Mouse (Mus musculus): ENCODE measurements around the gene Sytl3.
"Not testable (repeated sequence)": the region's sequence is repeated elsewhere in the genome, so short reads cannot be mapped to it uniquely, and the experiment has no call there.

Sytl3 gene

DNA sequence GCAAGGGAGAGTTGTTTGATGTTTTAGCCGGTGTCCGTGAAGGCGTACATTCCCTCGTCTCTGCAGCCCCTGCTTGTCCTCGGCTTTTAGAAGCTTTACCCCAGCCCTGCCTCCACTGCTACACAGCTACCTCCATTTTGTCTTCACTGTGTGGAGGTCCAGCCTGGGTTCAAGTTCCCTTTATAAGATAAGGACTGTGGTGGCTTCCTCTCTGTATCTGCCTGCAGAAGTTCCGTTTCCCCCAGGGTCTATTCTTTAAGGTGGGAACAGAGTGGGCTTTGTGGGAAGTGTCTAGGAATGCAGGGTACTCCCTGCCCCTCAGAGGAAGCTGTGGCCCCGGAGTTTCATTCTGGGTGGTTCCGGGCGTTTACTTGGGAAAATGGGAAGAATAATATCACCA is 36.8 kb downstream of the Sytl3 start:
- DNase-seq (ENCODE audit: low spot score), result not testable (repeated sequence)

- DNase-seq (ENCODE audit: low spot score), result not testable (repeated sequence)
Measured at GRCm38 (mm10) chr17:6696521-6696920, 37.6 kb downstream of the Sytl3 start.

DNA sequence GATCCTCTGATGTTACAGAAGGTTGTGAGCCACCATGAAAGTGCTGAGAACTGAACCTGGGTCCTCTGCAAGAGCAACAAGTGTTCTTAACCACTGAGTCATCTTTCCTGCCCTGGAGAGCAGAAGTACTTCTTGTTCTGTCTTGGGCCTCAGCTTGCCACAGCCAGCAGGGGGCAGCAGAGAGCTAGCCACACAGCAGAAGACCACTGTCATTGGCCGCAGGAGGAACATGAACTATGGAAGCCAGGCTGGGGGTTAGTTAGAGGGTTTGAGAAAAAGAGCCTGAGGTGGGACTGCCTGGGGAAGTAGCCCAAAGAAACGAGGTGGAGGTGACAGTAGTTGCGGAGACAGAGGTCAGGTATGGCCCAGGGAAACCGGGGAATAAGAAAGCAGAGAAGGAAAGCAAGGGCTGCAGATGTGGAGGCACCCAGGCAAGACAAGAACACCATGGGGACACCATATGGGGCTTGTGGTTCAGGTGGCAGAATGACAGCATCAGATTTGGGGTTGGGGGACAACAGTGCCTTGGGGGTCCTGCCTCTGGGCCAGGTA is 38.4 kb downstream of the Sytl3 start:
- peak; percentile 58 for DNase-seq (ENCODE audit: low spot score)

- DNase-seq (ENCODE audit: low spot score), result not testable (repeated sequence)
Measured at GRCm38 (mm10) chr17:6699502-6699901, 40.6 kb downstream of the Sytl3 start.

GRCm38 (mm10) chr17:6700077-6700476 is 41.2 kb downstream of the Sytl3 start:
- DNase-seq (ENCODE audit: low spot score), result not testable (repeated sequence)

DNA sequence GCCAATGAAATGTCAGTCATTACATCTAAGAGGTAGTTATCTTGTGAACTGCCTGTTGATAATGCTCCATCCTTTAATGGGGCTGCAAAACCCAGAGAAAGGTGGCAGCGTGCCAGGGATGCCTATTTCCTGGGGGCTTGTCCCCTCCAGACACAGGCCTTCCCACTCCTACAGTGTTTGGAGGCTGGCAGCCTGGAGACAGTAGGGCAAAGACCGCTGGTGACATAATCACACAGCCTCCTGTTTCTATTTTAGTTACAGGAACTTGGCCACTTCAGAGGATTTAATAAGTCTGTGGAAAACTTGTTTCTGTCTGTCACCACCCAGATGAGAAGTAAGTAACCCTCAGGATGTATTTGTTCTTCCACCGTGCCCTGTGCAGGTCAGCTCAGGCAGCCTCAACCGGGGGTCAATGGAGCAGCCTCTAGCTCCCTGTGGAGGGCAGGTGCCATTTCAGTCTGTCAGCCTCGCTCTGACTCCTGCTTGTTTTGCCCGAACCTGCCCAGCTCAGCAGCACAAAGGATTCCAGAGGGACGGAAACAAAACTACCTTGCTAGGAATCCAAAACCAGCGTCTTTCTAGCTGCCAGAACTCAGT is 43.8 kb downstream of the Sytl3 start:
- not testable (repeated sequence) for DNase-seq (ENCODE audit: low spot score)

DNA sequence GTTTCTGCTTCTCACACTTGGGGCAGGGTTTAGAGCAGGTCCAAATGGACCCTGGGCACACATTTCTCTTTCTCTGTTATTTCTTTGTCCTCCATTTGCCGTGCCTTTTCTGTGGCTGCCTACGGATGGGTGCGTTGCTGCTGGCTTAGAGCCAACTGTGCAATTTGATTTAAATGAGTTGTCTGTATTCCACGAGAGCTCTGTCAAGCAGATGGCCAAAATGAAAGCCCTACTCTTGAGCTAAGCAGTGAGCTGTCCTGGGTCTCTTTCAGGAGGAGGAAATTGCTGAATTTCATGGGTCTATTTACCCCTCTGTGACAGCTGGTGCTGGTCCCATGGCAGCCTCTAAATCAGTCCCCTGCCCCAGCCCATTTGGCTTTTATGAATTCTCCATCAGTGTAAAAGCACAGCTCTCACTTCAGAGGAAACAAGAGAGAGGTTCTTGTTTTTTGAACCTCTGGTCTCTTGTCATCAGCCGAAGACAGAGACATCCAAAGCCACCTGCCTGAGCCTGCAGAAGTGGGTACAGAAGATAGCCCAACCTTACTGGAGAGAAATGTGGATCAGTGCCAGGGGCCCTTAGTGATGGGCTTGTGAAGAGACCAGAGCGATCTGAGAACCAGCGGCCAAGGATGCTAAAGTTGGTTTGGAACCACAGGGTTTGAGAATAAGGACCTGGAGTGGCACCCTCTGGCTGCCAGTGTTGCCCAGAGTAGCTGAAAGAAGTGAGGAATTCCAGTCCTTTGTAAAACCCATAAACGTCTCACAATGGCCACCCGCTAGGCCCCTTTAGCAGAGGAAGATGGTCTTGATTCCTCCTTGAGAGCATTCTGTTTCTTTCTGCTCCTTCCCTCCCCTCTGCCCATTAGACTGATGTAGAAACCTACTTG is 44.7 kb downstream of the Sytl3 start:
- not testable (repeated sequence) for DNase-seq (ENCODE audit: low spot score)

- not testable (repeated sequence) for DNase-seq (ENCODE audit: low spot score)
Measured at GRCm38 (mm10) chr17:6706448-6706847, 47.6 kb downstream of the Sytl3 start.

DNA sequence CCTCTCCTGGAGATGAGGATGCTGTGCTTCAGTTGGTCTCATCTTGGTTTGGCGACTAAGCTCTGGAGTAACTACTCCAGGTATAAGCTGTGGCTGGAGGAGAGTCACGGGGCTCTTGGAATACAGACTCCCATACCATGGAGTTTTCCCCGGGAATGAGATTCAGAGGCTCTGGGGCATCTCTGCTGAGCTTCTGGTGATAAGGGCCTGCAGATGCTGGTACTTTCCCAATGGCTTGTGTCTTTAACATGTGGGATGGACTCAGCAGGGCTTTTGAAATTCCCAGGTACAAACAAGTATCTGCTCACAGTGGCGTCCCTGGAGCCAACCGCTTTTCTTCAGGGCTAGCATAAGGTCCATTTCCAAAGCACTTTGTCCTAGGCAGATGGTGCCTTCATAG is 48.5 kb downstream of the Sytl3 start:
- not testable (repeated sequence) for DNase-seq (ENCODE audit: low spot score)

DNA sequence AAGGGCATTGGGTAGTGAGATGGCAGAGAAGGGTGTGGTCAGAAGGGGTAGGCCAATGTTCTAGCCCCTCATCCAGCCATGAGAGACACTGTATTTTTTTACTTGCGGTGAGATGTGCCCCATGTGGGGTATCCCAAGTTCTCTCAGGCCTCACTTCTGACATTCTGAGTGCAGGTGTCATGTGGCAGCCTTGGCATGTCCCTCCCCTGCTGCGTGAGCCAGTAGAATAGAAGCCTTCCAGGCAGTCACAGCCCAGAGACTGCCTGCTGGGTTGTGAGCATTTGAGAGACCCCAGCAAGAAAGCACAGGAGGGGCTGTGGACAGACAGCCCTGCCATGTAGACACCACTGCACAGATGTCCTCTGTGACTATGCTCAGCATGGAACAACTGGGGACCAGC is 49.3 kb downstream of the Sytl3 start:
- not testable (repeated sequence) for DNase-seq (ENCODE audit: low spot score)

GRCm38 (mm10) chr17:6713483-6713882 is 54.6 kb downstream of the Sytl3 start:
- not testable (repeated sequence) for DNase-seq (ENCODE audit: low spot score)

DNA sequence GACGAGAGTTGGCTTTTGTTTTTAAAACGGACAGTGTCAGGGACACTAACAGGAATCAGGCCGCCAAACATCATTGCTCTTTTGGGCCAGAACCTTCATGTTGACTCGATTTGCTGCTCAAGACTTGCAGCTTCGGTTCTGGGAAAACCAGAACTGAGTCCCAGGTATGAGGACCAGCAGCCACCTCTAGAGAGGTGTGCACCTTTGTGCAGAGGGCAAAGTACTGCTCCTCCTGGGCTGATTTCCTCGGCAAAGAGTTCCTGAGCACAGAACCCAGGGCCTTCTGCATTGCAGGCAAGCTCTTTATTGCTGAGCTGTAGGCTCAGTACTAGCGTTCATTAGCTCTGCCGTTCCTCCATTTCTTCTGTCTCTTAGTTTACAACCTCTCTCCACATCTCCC is 55.1 kb downstream of the Sytl3 start:
- not testable (repeated sequence) for DNase-seq (ENCODE audit: low spot score)

DNA sequence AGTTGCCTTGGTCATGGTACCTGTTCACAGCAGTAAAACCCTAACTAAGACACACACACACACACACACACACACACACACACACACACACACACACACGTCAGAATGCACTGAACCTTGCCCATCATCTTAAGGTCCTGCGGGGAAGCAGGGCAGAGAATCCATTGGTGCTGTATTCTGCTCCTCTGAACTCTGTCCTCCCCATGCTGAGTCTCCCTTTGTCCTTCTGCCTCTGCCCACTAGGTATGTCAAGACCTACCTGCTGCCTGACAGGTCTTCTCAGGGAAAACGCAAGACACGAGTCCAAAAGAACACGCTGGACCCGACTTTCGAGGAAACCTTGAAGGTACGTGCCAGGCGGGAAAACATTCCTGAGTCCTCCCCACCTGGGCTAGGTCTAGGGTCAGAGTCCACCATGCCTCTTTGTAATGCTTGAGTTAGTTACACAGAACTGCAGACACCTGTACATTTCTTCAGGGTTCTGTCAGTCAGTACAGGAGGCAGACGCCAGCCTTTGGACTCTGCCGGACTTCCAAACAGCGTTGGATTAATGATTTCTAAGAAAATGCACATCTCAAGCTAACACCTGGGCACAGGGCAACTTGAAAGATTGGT is 69.2 kb downstream of the Sytl3 start:
- DNase-seq (ENCODE audit: low spot score), result no peak

GRCm38 (mm10) chr17:6729244-6729742 is 70.4 kb downstream of the Sytl3 start:
- DNase-seq (ENCODE audit: low spot score), result no peak

DNA sequence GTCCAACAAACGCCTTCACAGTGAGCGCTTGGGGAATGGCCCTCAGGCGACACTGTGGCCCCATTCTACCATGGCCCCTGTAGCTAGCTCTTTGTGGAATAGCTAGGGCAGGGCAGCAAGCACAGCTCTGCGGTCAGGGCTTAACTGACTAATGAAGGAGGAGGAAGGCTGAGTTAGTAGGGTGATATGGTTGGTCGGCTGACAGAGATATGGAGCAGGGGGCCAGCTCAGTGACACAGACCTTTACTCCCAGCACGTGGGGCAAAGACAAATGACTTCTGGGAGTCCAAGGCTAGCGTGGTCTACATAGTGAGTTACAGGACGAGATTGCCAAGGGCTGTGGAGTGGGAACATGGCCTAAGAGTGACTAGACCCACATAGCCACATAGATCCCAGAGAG is 72.2 kb downstream of the Sytl3 start:
- no peak for DNase-seq (ENCODE audit: low spot score)

DNA sequence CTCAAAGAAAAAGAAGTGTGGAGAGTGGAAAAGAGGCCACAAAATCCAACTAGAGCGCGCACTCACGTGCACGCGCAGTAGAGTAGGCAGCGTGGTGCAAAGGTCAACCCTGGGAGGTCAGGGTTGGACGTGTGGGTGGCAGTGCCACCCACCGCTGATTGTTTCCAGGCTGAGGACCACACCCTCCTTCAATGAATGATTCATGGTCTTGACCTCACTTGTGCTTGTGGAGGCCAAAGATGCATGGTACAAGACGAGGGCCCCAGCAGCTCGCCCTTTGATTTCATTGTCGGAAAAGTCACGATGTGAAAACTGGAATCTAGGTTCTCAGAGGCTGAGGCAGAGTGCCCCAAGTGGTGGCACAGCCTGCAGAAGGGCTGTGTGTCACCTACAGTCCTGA is 72.7 kb downstream of the Sytl3 start:
- no peak for DNase-seq (ENCODE audit: low spot score)

- DNase-seq (ENCODE audit: low spot score), result no peak
Measured at GRCm38 (mm10) chr17:6732665-6733064, 73.8 kb downstream of the Sytl3 start.

- no peak for DNase-seq (ENCODE audit: low spot score)
Measured at GRCm38 (mm10) chr17:6733322-6733875, 74.5 kb downstream of the Sytl3 start.

DNA sequence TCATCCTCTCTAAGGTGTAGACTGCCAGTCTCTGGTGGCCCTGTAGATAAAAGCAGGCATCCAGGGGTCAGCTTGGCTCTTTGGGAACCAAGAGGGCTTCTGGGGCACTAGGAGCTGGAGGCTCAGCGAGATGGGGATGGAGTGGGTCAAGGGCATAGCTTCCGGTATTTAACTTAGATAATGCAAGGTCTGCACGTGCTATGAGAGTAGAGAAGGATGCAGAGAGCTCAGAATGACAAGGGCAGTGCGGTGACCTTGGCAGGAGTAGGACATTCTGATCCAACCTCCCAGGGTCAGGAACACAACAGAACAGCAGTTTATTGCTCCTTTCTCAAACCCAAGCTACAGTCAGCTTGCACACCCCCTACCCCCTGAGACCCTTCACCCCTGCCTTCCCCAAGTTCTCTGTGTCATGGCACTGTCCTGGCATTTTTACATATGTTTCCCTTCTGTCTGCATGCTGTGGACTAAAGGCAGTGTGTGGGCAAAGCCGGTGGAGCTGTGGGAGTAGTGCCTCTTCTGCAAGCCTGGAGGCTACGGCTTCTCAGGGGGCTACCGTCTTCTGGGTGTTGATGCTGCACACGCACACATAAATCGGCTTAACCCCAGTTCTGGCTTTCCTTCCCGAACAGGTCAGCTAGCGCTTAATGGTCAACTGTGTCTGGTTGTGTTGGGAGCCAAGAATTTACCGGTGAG is 76.0 kb downstream of the Sytl3 start:
- no peak for DNase-seq (ENCODE audit: low spot score)

DNA sequence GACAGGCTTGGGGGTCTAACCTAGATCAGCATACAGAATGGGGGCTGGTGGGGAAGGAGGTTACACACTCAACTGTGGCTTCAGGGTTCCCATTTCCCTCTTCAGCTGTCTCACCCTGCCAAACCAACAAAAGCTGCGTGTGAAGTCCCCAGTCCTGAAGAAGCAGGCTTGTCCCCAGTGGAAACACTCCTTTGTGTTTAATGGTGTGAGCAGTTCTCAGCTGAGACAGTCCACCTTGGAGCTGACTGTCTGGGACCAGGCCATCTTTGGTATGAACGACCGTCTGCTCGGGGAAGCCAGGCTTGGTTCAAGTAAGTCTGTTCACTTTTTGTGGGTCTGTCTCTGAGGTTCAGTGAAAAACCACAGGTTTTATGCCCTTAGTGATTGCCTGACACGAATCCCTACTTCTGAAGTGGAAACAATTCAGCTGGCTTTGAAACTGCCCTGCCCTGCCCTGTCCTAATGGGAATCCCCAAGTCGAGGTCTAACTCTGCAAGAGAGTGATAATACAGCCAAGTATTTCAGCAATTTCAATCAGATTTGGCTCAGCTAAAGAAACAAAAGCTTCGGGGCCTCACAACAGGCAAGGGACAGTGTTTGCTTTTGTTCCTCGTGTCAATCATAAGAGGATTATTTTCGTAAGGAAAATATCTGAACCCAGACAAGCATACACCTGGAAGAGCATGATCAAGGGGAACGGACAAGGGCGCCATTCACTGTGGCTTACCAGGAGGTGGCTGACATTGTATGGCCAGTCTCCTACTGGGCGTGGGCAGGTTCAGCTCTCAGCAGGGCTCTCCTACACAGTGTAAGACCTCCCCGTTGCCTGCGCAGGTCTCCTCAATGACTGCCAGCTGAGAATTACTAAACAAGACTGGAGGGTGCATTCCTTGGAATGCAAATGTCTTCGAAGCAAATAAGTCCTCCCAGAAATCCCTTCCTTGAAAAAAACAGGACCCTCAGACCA is 77.7 kb downstream of the Sytl3 start:
- no peak for DNase-seq (ENCODE audit: low spot score)

Data from T-cell, adult 2 months (primary cell).